ENCODE assay signal across 11 mouse cellular contexts in the genomic region with DNA sequence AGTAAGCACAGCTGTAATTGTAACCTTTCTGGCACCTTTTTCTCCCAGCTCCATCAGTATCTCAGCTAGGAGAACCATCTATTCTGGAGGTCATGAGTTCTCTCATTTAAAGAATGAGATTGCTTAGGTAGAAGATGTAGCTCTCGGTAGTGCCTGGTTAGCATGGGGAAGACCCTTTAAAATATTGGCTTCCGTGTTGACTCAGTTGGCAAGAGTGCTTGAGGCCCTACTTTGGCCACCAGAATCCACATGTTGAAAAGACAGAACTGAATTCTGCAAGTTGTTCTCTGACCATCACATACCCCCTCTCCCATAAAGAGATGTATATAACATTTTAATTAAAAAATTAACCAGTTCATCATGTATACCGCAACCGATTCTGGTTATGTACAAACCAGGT.
A peak's percentile ranks its signal among the peaks of the same experiment; 100 is the strongest.
DNase-seq lines count a peak whose midpoint lies in the region; ATAC-seq and TF ChIP-seq lines count a peak whose summit lies in the region.
"Had no signal": no experiment of that assay in that cellular context is flagged by ENCODE, and none has a peak within 500 bp of the region (broad histone marks: within the 10 kb centered on the region; RNA-seq: fewer than 3 reads in every experiment).

No protein-coding gene starts in this region.

- no peak for ATAC-seq in heart, embryonic 15.5 days (replicated peaks; ENCODE audit: insufficient number of reproducible peaks, insufficient read depth, low FRiP score, low read depth)
- ATAC-seq in midbrain, embryonic 14.5 days (ENCODE audit: low FRiP score, low TSS enrichment) = no peak
- ATAC-seq in midbrain, embryonic 11.5 days (ENCODE audit: low FRiP score) = no peak
- ATAC-seq in intestine, postnatal 0 days = no peak
- ATAC-seq in stomach, postnatal 0 days (ENCODE audit: low FRiP score, low TSS enrichment) = no peak

- peak overlapping the region; percentile 78; the same call in 1 of the 2 replicates for H3K4me3 ChIP-seq in heart, embryonic 15.5 days
- H3K4me3 ChIP-seq in midbrain, embryonic 14.5 days (replicated peaks; ENCODE audit: low read depth, low read length) = no peak overlapping the region
- no peak overlapping the region for H3K4me3 ChIP-seq in midbrain, embryonic 11.5 days (ENCODE audit: low read depth, low read length)
- peak overlapping the region; percentile 84; the same call in 1 of the 2 replicates for H3K4me3 ChIP-seq in intestine, postnatal 0 days (ENCODE audit: low read depth, low read length)
- no peak overlapping the region for H3K4me3 ChIP-seq in stomach, postnatal 0 days (ENCODE audit: low read depth, low read length)

- DNase-seq in heart, postnatal 4 days = no peak
- no peak for DNase-seq in midbrain, embryonic 14.5 days
- DNase-seq in midbrain, embryonic 11.5 days (ENCODE audit: low spot score, missing footprints) = no peak
- peak; percentile 7 for DNase-seq in stomach, postnatal 0 days (ENCODE audit: low spot score)
- no peak for DNase-seq in T-cell, adult 2 months (ENCODE audit: low spot score)
- DNase-seq in retina, postnatal 1 day = no peak
- DNase-seq: cerebellum, postnatal 25 days; gastrocnemius, postnatal 25 days; right cerebral cortex, postnatal 4 days had no signal

- H3K9me3 ChIP-seq in heart, embryonic 15.5 days (replicated peaks) = no peaks in the 10 kb centered on the region
- H3K9me3 ChIP-seq in midbrain, embryonic 14.5 days (ENCODE audit: control insufficient read depth, low read length) = no peaks in the 10 kb centered on the region
- H3K9me3 ChIP-seq in midbrain, embryonic 11.5 days (ENCODE audit: control insufficient read depth, low read length) = no peaks in the 10 kb centered on the region
- no peaks in the 10 kb centered on the region for H3K9me3 ChIP-seq in intestine, postnatal 0 days (ENCODE audit: control insufficient read depth)
- no peaks in the 10 kb centered on the region for H3K9me3 ChIP-seq in stomach, postnatal 0 days (ENCODE audit: control insufficient read depth, low read length)

- H3K4me1 ChIP-seq in heart, embryonic 15.5 days (replicated peaks) = 0 out of 2 replicates have a peak, but pooled peaks cover 2% of the 10 kb centered on the region
- peaks cover 3% of the 10 kb centered on the region; the same call in 1 of the 2 replicates for H3K4me1 ChIP-seq in midbrain, embryonic 14.5 days (ENCODE audit: control insufficient read depth, insufficient read depth, low read length)
- H3K4me1 ChIP-seq in midbrain, embryonic 11.5 days (ENCODE audit: control insufficient read depth, insufficient read depth, low read length) = peaks cover 12% of the 10 kb centered on the region
- peaks cover 4% of the 10 kb centered on the region; the same call in 1 of the 2 replicates for H3K4me1 ChIP-seq in intestine, postnatal 0 days (replicated peaks; ENCODE audit: control insufficient read depth, insufficient read depth, low read length)
- no peaks in the 10 kb centered on the region for H3K4me1 ChIP-seq in stomach, postnatal 0 days (replicated peaks; ENCODE audit: control insufficient read depth, insufficient read depth)

- H3K4me2 ChIP-seq in heart, embryonic 15.5 days = peak overlapping the region; percentile 91; the same call in 1 of the 2 replicates
- peak overlapping the region; percentile 97; the same call in 1 of the 2 replicates for H3K4me2 ChIP-seq in midbrain, embryonic 14.5 days (ENCODE audit: low read length)
- H3K4me2 ChIP-seq in midbrain, embryonic 11.5 days = no peak overlapping the region; the same call in 1 of the 2 replicates
- peak overlapping the region; percentile 98 for H3K4me2 ChIP-seq in intestine, postnatal 0 days (replicated peaks; ENCODE audit: low read depth)
- peak overlapping the region; percentile 94 for H3K4me2 ChIP-seq in stomach, postnatal 0 days (replicated peaks; ENCODE audit: low read depth)

- H3K27ac ChIP-seq in heart, embryonic 15.5 days = no peak overlapping the region
- H3K27ac ChIP-seq in midbrain, embryonic 14.5 days (replicated peaks; ENCODE audit: low read depth, low read length) = no peak overlapping the region
- no peak overlapping the region for H3K27ac ChIP-seq in midbrain, embryonic 11.5 days (ENCODE audit: low read depth, low read length)
- peak overlapping the region; percentile 99; the same call in 1 of the 2 replicates for H3K27ac ChIP-seq in intestine, postnatal 0 days (ENCODE audit: low read depth, low read length)
- no peak overlapping the region for H3K27ac ChIP-seq in stomach, postnatal 0 days (replicated peaks)

- no peaks in the 10 kb centered on the region for H3K27me3 ChIP-seq in heart, embryonic 15.5 days
- no peaks in the 10 kb centered on the region for H3K27me3 ChIP-seq in midbrain, embryonic 14.5 days (ENCODE audit: control insufficient read depth, insufficient read depth, low read length)
- H3K27me3 ChIP-seq in midbrain, embryonic 11.5 days (ENCODE audit: control insufficient read depth, insufficient read depth, low read length) = no peaks in the 10 kb centered on the region
- no peaks in the 10 kb centered on the region for H3K27me3 ChIP-seq in intestine, postnatal 0 days (replicated peaks; ENCODE audit: control insufficient read depth, insufficient read depth, low read length)
- H3K27me3 ChIP-seq in stomach, postnatal 0 days (ENCODE audit: control insufficient read depth, insufficient read depth, low read length) = no peaks in the 10 kb centered on the region

- WGBS in heart, embryonic 15.5 days = 89% methylated on average over 4 of the region's 4 CpGs
- 97% methylated on average over 4 of the region's 4 CpGs for WGBS in midbrain, embryonic 14.5 days
- WGBS in midbrain, embryonic 11.5 days = 93% methylated on average over 4 of the region's 4 CpGs
- WGBS in intestine, postnatal 0 days = 93% methylated on average over 4 of the region's 4 CpGs
- WGBS in stomach, postnatal 0 days = 95% methylated on average over 4 of the region's 4 CpGs

- H3K9ac ChIP-seq in heart, embryonic 15.5 days = no peak overlapping the region
- H3K9ac ChIP-seq in midbrain, embryonic 14.5 days (replicated peaks; ENCODE audit: low read length) = no peak overlapping the region
- H3K9ac ChIP-seq in midbrain, embryonic 11.5 days (ENCODE audit: low read length) = no peak overlapping the region
- H3K9ac ChIP-seq in intestine, postnatal 0 days (ENCODE audit: low read depth, low read length) = no peak overlapping the region
- H3K9ac ChIP-seq in stomach, postnatal 0 days (ENCODE audit: low read length) = no peak overlapping the region

- TF ChIP-seq EP300 in stomach, postnatal 0 days (optimal IDR thresholded peaks at IDR 0.05) = no peak

- no peaks in the 10 kb centered on the region for H3K36me3 ChIP-seq in heart, embryonic 15.5 days
- no peaks in the 10 kb centered on the region for H3K36me3 ChIP-seq in midbrain, embryonic 14.5 days (ENCODE audit: control insufficient read depth, insufficient read depth, low read length)
- H3K36me3 ChIP-seq in midbrain, embryonic 11.5 days (ENCODE audit: control insufficient read depth, insufficient read depth, low read length) = no peaks in the 10 kb centered on the region
- H3K36me3 ChIP-seq in intestine, postnatal 0 days (ENCODE audit: control insufficient read depth, insufficient read depth) = no peaks in the 10 kb centered on the region
- H3K36me3 ChIP-seq in stomach, postnatal 0 days (ENCODE audit: control insufficient read depth, insufficient read depth, low read length) = no peaks in the 10 kb centered on the region

- TF ChIP-seq CTCF in intestine, postnatal 0 days (IDR thresholded peaks at IDR 0.05; ENCODE audit: low read depth) = no peak
- no peak for TF ChIP-seq CTCF in stomach, postnatal 0 days (IDR thresholded peaks at IDR 0.05; ENCODE audit: low read depth)

Comparison
In these comparisons a context has a peak if more than half of its experiments do, and no peak if none do; other contexts are left out.
1. H3K4me3 ChIP-seq: peak in heart, embryonic 15.5 days (single experiment) and intestine, postnatal 0 days (single experiment); none in midbrain, embryonic 14.5 days (single experiment), midbrain, embryonic 11.5 days (single experiment) and stomach, postnatal 0 days (single experiment).